Mouse (Mus musculus) thymus, postnatal 36 days (tissue): ENCODE results near the gene Klhdc8a.
"Not testable (repeated sequence)": the region's sequence is repeated elsewhere in the genome, so short reads cannot be mapped to it uniquely, and the experiment has no call there.

Experiments
- DNase-seq, 2 experiments: peaks; one replicate each; pipeline ENCODE4 v3.0.0; 2022; ENCODE audit warnings: mixed read lengths in 2 of 2

Klhdc8a gene

GRCm38 (mm10) chr1:132298425-132298800 is at the start of gene Klhdc8a:
Gene Klhdc8a, plus strand, starts transcription at chr1:132298626.
- DNase-seq: no peak

GRCm38 (mm10) chr1:132254467-132254866 is 44.0 kb upstream of the Klhdc8a start:
- no peak for DNase-seq

DNA sequence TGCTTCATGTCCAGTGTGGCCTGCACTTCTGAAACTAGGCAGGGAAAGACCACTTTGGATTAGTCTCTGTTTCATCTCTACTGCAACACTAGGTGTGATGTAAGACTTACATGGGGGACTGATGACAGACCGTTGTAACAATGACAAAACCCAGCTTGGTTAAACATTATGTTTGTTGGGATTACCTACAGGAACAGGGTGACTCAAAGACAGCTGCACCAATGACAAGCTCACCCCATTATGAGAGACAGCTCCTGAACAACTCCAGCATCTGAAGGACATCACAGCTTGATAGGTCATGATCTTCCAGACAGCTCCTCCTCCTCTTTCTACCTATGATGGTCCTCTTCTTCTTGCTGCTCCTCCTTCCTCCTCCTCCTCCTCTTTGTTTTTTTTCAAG is 38.1 kb upstream of the Klhdc8a start:
- no peak for DNase-seq

- DNase-seq: no peak
These were observed 37.4 kb upstream of the Klhdc8a start for GRCm38 (mm10) chr1:132261058-132261457.

GRCm38 (mm10) chr1:132263618-132264017 is 34.8 kb upstream of the Klhdc8a start:
- DNase-seq: no peak

- DNase-seq: no peak
These were observed 33.8 kb upstream of the Klhdc8a start for GRCm38 (mm10) chr1:132264577-132264976.

DNA sequence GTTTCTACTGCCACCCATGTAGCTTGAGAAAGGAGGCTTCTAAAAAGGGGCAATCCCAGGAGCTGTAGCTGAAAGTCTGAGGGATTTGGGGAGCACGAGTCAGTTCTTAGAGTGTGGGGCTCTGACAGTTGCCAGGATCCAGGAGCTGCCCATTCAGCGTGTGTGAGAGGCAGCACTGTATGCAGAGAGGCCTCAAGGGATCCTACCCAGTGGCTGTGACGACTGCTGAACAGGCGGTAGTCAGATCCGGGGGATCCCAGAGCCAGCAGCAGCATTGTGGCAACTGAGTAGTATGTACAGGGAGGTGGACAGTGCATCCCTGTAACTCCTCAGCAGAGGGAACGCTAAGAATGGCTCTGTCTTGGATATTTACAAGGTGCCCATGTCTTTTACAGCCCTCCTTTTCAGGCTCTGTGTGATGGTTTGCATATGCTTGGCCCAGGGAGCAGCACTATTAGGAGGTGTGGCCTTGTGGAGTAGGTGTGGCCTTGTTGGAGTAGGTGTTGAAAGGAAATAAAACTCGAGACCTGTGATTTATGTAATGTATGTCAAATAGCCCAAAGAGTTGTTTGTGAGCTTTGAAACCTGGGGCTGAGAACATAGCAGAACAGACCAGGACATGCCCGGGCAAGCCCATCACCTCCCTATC is 33.1 kb upstream of the Klhdc8a start:
- no peak for DNase-seq

GRCm38 (mm10) chr1:132265936-132266335 is 32.5 kb upstream of the Klhdc8a start:
- DNase-seq: no peak

DNA sequence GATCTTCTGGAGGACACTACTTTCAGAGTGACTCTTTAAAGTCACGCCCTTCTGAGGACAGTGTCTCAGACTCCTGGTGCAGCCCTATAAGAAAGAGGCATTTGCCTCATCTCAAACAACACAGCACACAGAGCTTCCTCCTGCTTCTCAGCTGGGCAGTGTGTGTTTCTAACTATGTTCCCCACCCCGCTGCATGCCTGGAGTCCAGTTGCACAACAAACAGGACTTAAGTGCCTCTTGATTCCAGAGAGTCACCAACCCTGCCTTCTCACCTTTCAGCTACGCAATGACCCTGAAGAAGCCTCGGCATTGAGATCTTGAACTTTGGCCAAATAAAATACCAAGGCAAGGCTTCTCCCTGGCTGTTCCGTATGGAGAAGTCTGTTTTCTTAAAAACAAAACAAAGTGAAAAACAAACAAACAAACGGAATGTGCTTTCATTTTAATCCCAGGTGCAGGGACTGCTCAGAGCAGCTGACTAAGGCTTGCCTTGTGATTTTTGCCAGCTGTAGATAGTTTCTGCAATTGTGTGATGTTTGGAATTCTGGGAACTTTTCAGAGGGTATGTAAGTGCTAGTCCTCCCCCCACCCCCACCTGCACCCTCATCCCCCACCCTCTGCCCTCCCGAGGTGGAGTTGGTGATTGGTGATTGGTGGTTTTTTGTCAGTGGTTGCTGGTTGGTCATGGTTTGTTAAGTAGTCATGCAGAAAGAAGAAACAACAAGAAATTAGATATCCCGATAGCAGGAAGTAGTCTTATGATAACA is 31.5 kb upstream of the Klhdc8a start:
- DNase-seq: no peak

DNA sequence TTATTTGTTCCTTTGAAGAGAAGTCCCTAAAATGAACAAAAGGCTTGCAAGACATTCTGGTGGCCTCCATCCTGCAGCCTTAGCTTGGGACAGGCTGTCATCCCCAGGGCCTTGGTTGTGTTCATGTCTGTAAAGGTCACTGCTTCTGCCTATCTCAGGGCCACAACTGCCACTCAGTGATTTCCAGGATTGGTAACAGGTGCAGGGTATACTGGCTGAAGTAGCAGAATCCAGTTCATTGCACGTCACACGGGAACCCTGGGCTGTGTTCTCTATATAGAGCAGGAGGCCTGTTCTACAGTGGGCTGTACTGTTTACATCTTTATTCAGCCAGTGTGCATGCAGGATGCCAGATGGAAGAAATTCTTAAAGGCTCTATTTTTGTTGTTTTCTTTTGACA is 30.5 kb upstream of the Klhdc8a start:
- DNase-seq: no peak

DNA sequence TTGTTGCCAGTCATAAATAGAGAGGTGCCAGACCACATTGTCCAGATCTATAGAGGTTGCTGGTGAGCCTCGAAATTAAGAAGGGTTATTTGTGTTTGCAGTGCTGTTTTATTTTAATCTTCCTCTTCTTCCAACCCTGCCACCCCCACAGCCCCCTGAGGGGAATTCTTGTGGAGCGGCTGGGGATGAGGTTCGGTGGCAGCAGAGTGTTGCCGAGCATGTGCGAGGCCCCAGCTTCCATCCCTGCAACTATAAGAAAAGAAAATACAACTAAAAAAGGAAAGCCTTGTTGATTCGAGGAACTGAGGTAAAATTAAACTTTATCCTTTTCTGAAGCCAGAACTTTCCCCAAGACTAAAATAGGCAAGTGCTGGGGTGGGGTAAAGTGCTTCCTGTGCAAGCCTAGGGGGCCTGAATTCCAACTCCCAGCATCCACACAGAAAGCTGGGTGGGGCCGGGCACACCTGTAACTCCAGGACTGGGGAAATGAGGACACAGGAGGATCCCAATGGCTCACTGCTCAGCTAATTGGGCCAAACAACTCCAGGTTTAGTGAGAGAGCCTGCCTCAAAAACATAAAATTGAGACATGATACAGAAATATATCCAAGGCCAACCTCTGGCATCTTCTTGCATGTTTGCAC is 29.9 kb upstream of the Klhdc8a start:
- DNase-seq: no peak

- no peak for DNase-seq
These were observed 27.2 kb upstream of the Klhdc8a start for GRCm38 (mm10) chr1:132271237-132271636.

DNA sequence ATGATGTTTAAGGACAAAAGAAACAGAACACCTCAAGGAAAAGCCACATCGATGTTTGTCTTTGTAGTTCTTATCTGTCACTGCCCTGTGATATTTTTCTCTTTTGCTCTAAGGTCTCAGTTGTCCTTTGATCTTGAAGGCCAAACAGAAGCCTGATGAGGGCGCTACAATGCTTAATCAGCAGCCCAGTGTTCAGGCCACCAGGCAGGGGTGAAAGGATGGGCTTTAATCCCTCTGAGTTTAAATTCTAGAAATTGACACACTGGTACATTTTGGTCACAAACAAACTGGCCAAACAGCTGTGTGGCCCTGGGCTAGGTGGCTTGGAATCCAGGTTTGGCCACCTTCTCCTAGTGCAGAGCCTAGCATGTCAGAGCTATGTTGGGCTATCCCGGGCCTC is 21.7 kb upstream of the Klhdc8a start:
- DNase-seq: no peak

- DNase-seq: no peak
These were observed 21.3 kb upstream of the Klhdc8a start for GRCm38 (mm10) chr1:132277124-132277523.

DNA sequence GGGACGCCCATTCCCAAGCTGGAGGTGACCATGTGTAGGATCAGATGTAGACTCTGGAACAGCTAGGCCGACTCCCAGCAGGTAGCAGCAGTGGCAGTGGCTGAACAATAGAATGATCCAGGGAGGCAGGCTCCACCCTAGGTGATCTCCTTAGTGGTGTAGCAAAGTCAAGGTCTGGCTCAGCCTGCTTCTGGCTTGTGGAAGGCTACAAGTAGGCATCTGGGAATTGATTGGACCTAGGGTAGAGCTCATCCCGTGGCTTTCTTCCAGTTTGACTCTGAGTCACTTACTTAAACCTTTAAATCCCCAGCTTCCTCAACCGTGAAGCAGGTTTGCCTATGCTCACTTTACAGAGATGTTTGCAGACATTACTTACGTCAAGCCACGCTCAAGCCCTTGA is 17.8 kb upstream of the Klhdc8a start:
- DNase-seq: not testable (repeated sequence)

DNA sequence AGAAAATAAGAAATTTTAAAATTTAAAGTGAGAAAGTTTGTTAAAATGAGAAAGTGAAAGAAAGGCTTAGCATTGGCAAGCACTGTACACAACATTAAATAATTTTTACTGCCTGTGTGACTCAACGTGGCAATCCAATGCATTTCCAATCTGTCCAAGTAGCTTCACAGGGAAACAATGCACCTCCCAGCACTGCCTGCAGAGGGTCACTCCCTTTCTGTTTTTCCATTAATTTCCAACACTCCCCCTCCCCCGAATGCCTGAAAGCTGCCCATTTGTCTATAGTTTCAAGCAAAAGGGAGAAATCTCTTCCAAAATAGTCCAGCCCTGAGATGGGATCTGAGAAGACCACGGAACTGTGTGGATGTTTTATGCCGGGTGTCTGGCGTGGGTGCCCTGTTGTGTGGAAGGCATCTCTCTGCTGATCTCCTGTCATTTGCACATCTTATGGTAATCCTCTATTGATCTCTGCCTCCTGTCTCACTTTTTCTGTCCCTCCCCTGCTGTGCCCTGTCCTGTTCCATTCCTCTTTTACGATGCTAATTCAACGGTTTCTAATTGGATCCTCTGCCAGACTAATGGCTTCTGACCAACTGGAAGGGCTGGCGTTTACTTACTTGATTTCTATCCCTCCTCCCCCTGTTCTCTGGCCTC is 16.8 kb upstream of the Klhdc8a start:
- DNase-seq: no peak

DNA sequence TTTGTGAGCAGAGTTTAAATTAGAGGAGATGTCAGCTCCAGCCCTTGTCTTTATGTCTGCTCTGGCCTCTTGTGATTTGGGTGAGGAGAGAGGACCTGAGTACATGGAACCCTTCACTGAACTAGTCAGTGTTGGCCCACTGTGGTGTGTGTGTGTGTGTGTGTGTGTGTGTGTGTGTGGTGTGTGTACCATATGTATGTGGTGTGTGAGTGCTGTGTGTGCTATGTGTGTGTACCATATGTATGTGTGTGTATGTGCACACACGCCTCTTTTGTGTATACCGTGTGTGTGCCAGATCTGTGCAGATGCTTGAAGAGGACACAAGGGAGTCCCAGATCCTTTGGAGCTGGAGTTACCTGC is 16.3 kb upstream of the Klhdc8a start:
- no peak for DNase-seq

- no peak for DNase-seq
These were observed 15.4 kb upstream of the Klhdc8a start for GRCm38 (mm10) chr1:132283018-132283417.

- no peak for DNase-seq
These were observed 11.7 kb upstream of the Klhdc8a start for GRCm38 (mm10) chr1:132286735-132287134.

- DNase-seq: no peak
These were observed 11.0 kb upstream of the Klhdc8a start for GRCm38 (mm10) chr1:132287445-132287844.

GRCm38 (mm10) chr1:132287991-132288451 is 10.4 kb upstream of the Klhdc8a start:
- no peak for DNase-seq

DNA sequence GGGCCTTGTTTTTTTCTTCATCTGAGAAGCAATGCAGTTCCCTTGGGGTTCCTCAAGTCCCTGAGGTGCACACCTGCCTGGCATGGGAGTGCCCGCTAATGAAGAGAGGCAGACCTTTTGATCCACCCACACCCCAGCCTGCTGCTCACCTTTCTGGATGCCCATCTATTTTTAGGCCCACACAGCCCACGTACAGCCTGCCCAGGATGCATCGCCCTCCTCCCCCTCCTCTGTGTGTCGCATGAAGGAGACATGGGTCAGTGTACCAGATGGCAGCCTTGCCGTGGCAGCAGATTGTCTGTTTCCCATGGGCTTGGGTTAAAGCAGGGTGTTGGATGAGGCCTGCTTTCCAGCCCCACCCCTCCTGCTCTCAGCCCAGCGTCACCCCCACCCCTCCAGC is 8.5 kb upstream of the Klhdc8a start:
- DNase-seq: no peak

GRCm38 (mm10) chr1:132290921-132291675 is 7.3 kb upstream of the Klhdc8a start:
- DNase-seq: no peak
